Mouse (Mus musculus): Measurements from ENCODE around the gene Anapc16. TPM values are rescaled to one million over a fixed set of nuclear protein-coding genes. Genes with fewer than 3 reads are reported as not detected.

The Anapc16 gene
- polyA plus RNA-seq, 1 experiment: 61.1 TPM

DNA sequence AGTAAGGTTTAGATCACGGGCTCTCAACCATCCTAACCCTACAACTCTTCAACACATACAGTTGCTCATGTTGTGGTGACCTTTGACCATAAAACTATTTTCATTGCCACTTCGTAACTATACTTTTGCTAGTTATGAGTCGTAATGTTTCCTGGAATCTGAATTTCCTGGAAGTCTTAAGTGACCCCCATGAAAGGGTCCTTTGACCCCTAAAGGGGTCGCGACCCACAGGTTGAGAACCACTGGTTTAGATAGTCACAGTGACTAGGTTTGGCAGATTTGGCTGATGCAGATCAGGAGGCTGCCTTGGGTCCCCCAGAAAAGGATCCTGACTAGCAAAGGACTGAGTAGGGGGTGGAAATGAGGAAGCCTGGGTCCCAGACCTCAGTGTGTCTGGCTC, 64.3 kb downstream of the Anapc16 start:
- WGBS: 88% methylated on average over 5 of the region's 5 CpGs
- no peak for DNase-seq
- peaks cover 8% of the 10 kb centered on the region; the same call in 1 of the 2 replicates for H3K4me1 ChIP-seq (ENCODE audit: control insufficient read depth, insufficient read depth, low read length)
- no peak for TF ChIP-seq CTCF (IDR thresholded peaks at IDR 0.05; ENCODE audit: insufficient read depth, low read length)
- TF ChIP-seq POLR2A (IDR thresholded peaks at IDR 0.05; ENCODE audit: borderline replicate concordance, extremely low read depth, low read depth, low read length): no peak
- H3K4me3 ChIP-seq (replicated peaks; ENCODE audit: extremely low read depth, low read depth, low read length): no peak overlapping the region

Other genes with a start within 250 kb of the Anapc16 start
- 49.5 and 57.2 TPM in 2 replicates for gene Dnajb12, start 123.6 kb downstream of the Anapc16 start, polyA plus RNA-seq (2012; rRNA removed)
- gene Ddit4, start 51.3 kb downstream of the Anapc16 start, polyA plus RNA-seq (2012; rRNA removed): 32.6 and 53.4 TPM in 2 replicates
- gene Ascc1, start 330 bp downstream of the Anapc16 start, polyA plus RNA-seq (2012; rRNA removed): 21.1 and 29.5 TPM in 2 replicates
- 138 and 143 TPM in 2 replicates for gene Spock2, start 103.1 kb upstream of the Anapc16 start, polyA plus RNA-seq (2012; rRNA removed)
- gene Chst3, start 216.1 kb upstream of the Anapc16 start, polyA plus RNA-seq (2012; rRNA removed): 21.7 and 23.9 TPM in 2 replicates

Measured in lung, adult 2 months (tissue).